17 mouse cellular contexts compared by ENCODE assay signal in the genomic region with DNA sequence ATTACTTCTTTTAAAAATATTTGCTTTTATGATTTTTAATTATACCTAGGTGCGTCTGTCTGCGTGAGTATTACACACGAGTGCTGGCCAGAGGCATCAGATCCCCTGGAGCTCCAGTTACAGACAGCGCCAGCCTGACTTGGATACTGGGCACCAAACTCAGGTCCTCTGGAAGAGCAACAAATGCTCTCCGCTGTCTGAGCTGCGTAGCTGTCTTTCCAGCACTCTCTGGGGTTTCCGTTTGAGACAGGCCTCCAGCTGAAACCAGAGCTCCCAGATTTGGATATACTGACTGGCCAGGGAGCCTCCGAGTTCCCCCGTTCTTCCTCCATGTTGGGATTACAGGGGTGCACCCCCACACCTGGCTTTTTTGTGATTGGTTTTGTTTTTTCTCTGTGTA. TPM values are rescaled to one million over a fixed set of nuclear protein-coding genes. Genes with fewer than 3 reads are reported as not detected.
DNase-seq lines count a peak whose midpoint lies in the region; ATAC-seq lines count a peak whose summit lies in the region.
"Had no signal": no experiment of that assay in that cellular context is flagged by ENCODE, and none has a peak within 500 bp of the region (broad histone marks: within the 10 kb centered on the region; RNA-seq: fewer than 3 reads in every experiment).

No protein-coding gene starts in this region.

- DNase-seq in heart, embryonic 10.5 days (ENCODE audit: low spot score), result no peak
- no peak for DNase-seq in heart, postnatal 36 days
- no peak for DNase-seq in neural tube, embryonic 11.5 days (ENCODE audit: low spot score)
- no peak for DNase-seq in cerebellum, postnatal 36 days
- DNase-seq: cerebellum, adult 11 months; kidney, adult 2 months; lung, postnatal 10 days; right cerebral cortex, adult 18-20 months; thymus, postnatal 4 days had no signal

- ATAC-seq in neural tube, embryonic 11.5 days (ENCODE audit: insufficient read depth, low FRiP score, low TSS enrichment), result no peak
- no peak for ATAC-seq in neural tube, embryonic 15.5 days (ENCODE audit: low FRiP score)
- ATAC-seq in embryonic facial prominence, embryonic 15.5 days (ENCODE audit: insufficient number of reproducible peaks, low FRiP score, low TSS enrichment, low read depth), result no peak
- ATAC-seq in forebrain, embryonic 12.5 days (ENCODE audit: low FRiP score), result no peak
- ATAC-seq: forebrain, embryonic 13.5 days had no signal

- H3K9me3 ChIP-seq in heart, embryonic 10.5 days, result no peaks in the 10 kb centered on the region
- no peaks in the 10 kb centered on the region for H3K9me3 ChIP-seq in neural tube, embryonic 11.5 days (ENCODE audit: control insufficient read depth, low read length)
- H3K9me3 ChIP-seq in neural tube, embryonic 15.5 days (replicated peaks), result no peaks in the 10 kb centered on the region
- no peaks in the 10 kb centered on the region for H3K9me3 ChIP-seq in embryonic facial prominence, embryonic 15.5 days (replicated peaks)
- H3K9me3 ChIP-seq in forebrain, embryonic 12.5 days, result no peaks in the 10 kb centered on the region
- H3K9me3 ChIP-seq: forebrain, embryonic 13.5 days; heart, embryonic 12.5 days had no signal

- peak overlapping the region; percentile 37; the same call in 1 of the 2 replicates for H3K27ac ChIP-seq in heart, embryonic 10.5 days
- no peak overlapping the region for H3K27ac ChIP-seq in neural tube, embryonic 11.5 days (ENCODE audit: low read depth, low read length)
- H3K27ac ChIP-seq in neural tube, embryonic 15.5 days (replicated peaks), result no peak overlapping the region
- H3K27ac ChIP-seq in embryonic facial prominence, embryonic 15.5 days (replicated peaks), result 0 out of 2 replicates have a peak overlapping the region, but pooled peaks have one; percentile 34
- no peak overlapping the region for H3K27ac ChIP-seq in forebrain, embryonic 12.5 days
- H3K27ac ChIP-seq: forebrain, embryonic 13.5 days had no signal

- no peak overlapping the region for H3K4me3 ChIP-seq in heart, embryonic 10.5 days
- no peak overlapping the region for H3K4me3 ChIP-seq in neural tube, embryonic 11.5 days (ENCODE audit: low read depth, low read length)
- no peak overlapping the region for H3K4me3 ChIP-seq in neural tube, embryonic 15.5 days (replicated peaks)
- H3K4me3 ChIP-seq in embryonic facial prominence, embryonic 15.5 days (replicated peaks), result no peak overlapping the region
- no peak overlapping the region for H3K4me3 ChIP-seq in forebrain, embryonic 12.5 days (replicated peaks)
- H3K4me3 ChIP-seq: forebrain, embryonic 13.5 days; heart, embryonic 12.5 days had no signal

- intact Hi-C loops in heart, postnatal 36 days (cut with DNase I), result no loop called here

- WGBS in heart, embryonic 10.5 days, result 34% methylated on average over 9 of the region's 9 CpGs
- WGBS in neural tube, embryonic 11.5 days, result 33% methylated on average over 9 of the region's 9 CpGs
- 37% methylated on average over 9 of the region's 9 CpGs for WGBS in neural tube, embryonic 15.5 days
- 23% methylated on average over 9 of the region's 9 CpGs for WGBS in embryonic facial prominence, embryonic 15.5 days
- 32% methylated on average over 9 of the region's 9 CpGs for WGBS in forebrain, embryonic 12.5 days

- H3K9ac ChIP-seq in neural tube, embryonic 11.5 days (ENCODE audit: low read length), result peak overlapping the region; percentile 11; the same call in 1 of the 2 replicates
- no peak overlapping the region for H3K9ac ChIP-seq in neural tube, embryonic 15.5 days (replicated peaks)
- no peak overlapping the region for H3K9ac ChIP-seq in embryonic facial prominence, embryonic 15.5 days
- no peak overlapping the region for H3K9ac ChIP-seq in forebrain, embryonic 12.5 days
- H3K9ac ChIP-seq: forebrain, embryonic 13.5 days; heart, embryonic 12.5 days had no signal

- H3K4me1 ChIP-seq in heart, embryonic 10.5 days, result peaks cover 17% of the 10 kb centered on the region
- H3K4me1 ChIP-seq in neural tube, embryonic 11.5 days (ENCODE audit: control insufficient read depth, insufficient read depth, low read length), result peaks cover 9% of the 10 kb centered on the region
- H3K4me1 ChIP-seq in neural tube, embryonic 15.5 days, result peaks cover 11% of the 10 kb centered on the region
- H3K4me1 ChIP-seq in embryonic facial prominence, embryonic 15.5 days, result peaks cover 13% of the 10 kb centered on the region
- peaks cover 21% of the 10 kb centered on the region for H3K4me1 ChIP-seq in forebrain, embryonic 12.5 days

- no peak overlapping the region; the same call in 1 of the 2 replicates for H3K4me2 ChIP-seq in neural tube, embryonic 11.5 days (ENCODE audit: low read depth)
- H3K4me2 ChIP-seq in neural tube, embryonic 15.5 days, result no peak overlapping the region
- no peak overlapping the region for H3K4me2 ChIP-seq in embryonic facial prominence, embryonic 15.5 days (replicated peaks)
- no peak overlapping the region for H3K4me2 ChIP-seq in forebrain, embryonic 12.5 days
- H3K4me2 ChIP-seq: forebrain, embryonic 13.5 days; heart, embryonic 12.5 days had no signal

- H3K36me3 ChIP-seq in heart, embryonic 10.5 days, result no peaks in the 10 kb centered on the region
- H3K36me3 ChIP-seq in neural tube, embryonic 11.5 days (ENCODE audit: control insufficient read depth, insufficient read depth, low read length), result no peaks in the 10 kb centered on the region
- no peaks in the 10 kb centered on the region for H3K36me3 ChIP-seq in neural tube, embryonic 15.5 days
- no peaks in the 10 kb centered on the region for H3K36me3 ChIP-seq in embryonic facial prominence, embryonic 15.5 days
- H3K36me3 ChIP-seq in forebrain, embryonic 12.5 days (replicated peaks), result no peaks in the 10 kb centered on the region
- H3K36me3 ChIP-seq: heart, embryonic 12.5 days had no signal

- peaks cover 3% of the 10 kb centered on the region for H3K27me3 ChIP-seq in heart, embryonic 10.5 days (ENCODE audit: insufficient read depth, poor library complexity, severe bottlenecking)
- no peaks in the 10 kb centered on the region for H3K27me3 ChIP-seq in neural tube, embryonic 11.5 days (ENCODE audit: control insufficient read depth, insufficient read depth, low read length)
- no peaks in the 10 kb centered on the region for H3K27me3 ChIP-seq in neural tube, embryonic 15.5 days (replicated peaks)
- H3K27me3 ChIP-seq in embryonic facial prominence, embryonic 15.5 days, result no peaks in the 10 kb centered on the region
- H3K27me3 ChIP-seq in forebrain, embryonic 12.5 days, result peaks cover 19% of the 10 kb centered on the region
- H3K27me3 ChIP-seq: heart, embryonic 12.5 days had no signal

RNA-seq across cellular contexts. Expression of gene Sall4, which starts 12.9 kb away (rescaled TPM):
- polyA plus RNA-seq in heart, embryonic 10.5 days (2016; fragmentation: Nextera tagmentation; extraction: Ambion mirVana), result 10.6 and 21.6 TPM in 2 replicates
- 1 to 10 TPM; 2.4 to 3.4 TPM for total RNA-seq in heart, postnatal 36 days (2021)
- 7.7 and 8.1 TPM in 2 replicates for polyA plus RNA-seq in neural tube, embryonic 11.5 days (2014; fragmentation: Nextera tagmentation; extraction: Ambion mirVana)
- 0.49 and 0.72 TPM in 2 replicates for polyA plus RNA-seq in neural tube, embryonic 15.5 days (2015; fragmentation: Nextera tagmentation; extraction: Ambion mirVana)
- polyA plus RNA-seq in embryonic facial prominence, embryonic 15.5 days (2015; fragmentation: Nextera tagmentation; extraction: Ambion mirVana), result 0.51 and 0.56 TPM in 2 replicates
- 4.6 and 6.9 TPM in 2 replicates for polyA plus RNA-seq in forebrain, embryonic 12.5 days (2016; fragmentation: Nextera tagmentation; extraction: Ambion mirVana)
- total RNA-seq: common myeloid progenitor, adult 5-6 weeks; hematopoietic stem cell, adult 5-6 weeks; liver, adult 2 months had no signal
- polyA plus RNA-seq: kidney, adult 2 months; liver, adult 2 months had no signal

RNA-seq across cellular contexts. Expression of gene Atp9a, which starts 38.4 kb away (rescaled TPM):
- polyA plus RNA-seq in heart, embryonic 10.5 days (2016; fragmentation: Nextera tagmentation; extraction: Ambion mirVana), result 8.9 and 11.8 TPM in 2 replicates
- 10 to 100 TPM; 46.1 to 54.3 TPM for total RNA-seq in heart, postnatal 36 days (2021)
- 24.7 and 30.4 TPM in 2 replicates for polyA plus RNA-seq in neural tube, embryonic 11.5 days (2014; fragmentation: Nextera tagmentation; extraction: Ambion mirVana)
- polyA plus RNA-seq in neural tube, embryonic 15.5 days (2015; fragmentation: Nextera tagmentation; extraction: Ambion mirVana), result 81.2 and 143 TPM in 2 replicates
- 28.6 and 34.8 TPM in 2 replicates for polyA plus RNA-seq in embryonic facial prominence, embryonic 15.5 days (2015; fragmentation: Nextera tagmentation; extraction: Ambion mirVana)
- polyA plus RNA-seq in forebrain, embryonic 12.5 days (2016; fragmentation: Nextera tagmentation; extraction: Ambion mirVana), result 27.6 and 28.3 TPM in 2 replicates
- total RNA-seq: common myeloid progenitor, adult 5-6 weeks had no signal

Comparison
In these comparisons a context has a peak if more than half of its experiments do, and no peak if none do; other contexts are left out.
1. H3K27ac ChIP-seq: peak in heart, embryonic 10.5 days (single experiment) and embryonic facial prominence, embryonic 15.5 days (single experiment); none in neural tube, embryonic 11.5 days (single experiment), neural tube, embryonic 15.5 days (single experiment) and forebrain, embryonic 12.5 days (single experiment).